Comparison of ENCODE assay signal across 20 mouse cellular contexts in the genomic region with DNA sequence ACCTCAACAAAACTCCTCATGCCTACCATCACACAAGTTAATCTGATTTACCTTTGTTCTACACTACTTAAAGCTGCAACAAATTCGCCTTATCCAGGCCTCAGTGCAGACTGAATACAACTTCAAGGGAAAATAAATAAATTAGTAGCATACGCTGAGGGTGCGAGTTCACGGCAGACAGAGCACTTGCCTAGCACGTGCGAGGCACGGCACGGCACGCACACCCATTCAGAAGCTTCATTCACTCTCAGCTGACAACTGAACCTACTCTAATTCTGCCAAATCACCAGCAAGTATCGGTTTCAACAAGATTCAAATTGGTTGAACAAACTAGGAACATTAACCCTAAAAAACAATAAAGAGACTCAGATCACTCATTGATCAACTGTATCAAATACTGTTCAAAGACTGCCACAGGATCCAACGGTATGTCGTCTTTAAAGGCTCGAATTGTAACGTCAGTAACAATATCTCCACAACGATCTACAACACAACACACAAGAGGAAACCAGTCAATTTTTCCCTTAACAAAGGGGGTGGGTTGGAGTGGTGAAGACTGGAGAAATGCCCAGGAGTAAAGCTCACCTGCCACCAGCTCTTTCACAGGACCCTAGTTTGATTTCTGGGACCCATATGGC. TPM values are rescaled to one million over a fixed set of nuclear protein-coding genes. Genes with fewer than 3 reads are reported as not detected.
DNase-seq lines count a peak whose midpoint lies in the region; ATAC-seq and TF ChIP-seq lines count a peak whose summit lies in the region.
"Had no signal": no experiment of that assay in that cellular context is flagged by ENCODE, and none has a peak within 500 bp of the region (broad histone marks: within the 10 kb centered on the region; RNA-seq: fewer than 3 reads in every experiment).

No protein-coding gene starts in this region.

- no peak for ATAC-seq in embryonic facial prominence, embryonic 12.5 days (ENCODE audit: insufficient number of reproducible peaks, insufficient read depth, low FRiP score, low TSS enrichment)
- ATAC-seq in kidney, embryonic 16.5 days (ENCODE audit: low FRiP score, low TSS enrichment), result no peak
- no peak for ATAC-seq in embryonic facial prominence, embryonic 13.5 days (ENCODE audit: insufficient number of reproducible peaks, insufficient read depth, low FRiP score, low TSS enrichment, low read depth)
- no peak for ATAC-seq in liver, postnatal 0 days
- ATAC-seq: forebrain, embryonic 16.5 days; midbrain, embryonic 13.5 days had no signal

- peaks cover 20% of the 10 kb centered on the region for H3K4me1 ChIP-seq in embryonic facial prominence, embryonic 12.5 days
- H3K4me1 ChIP-seq in embryonic facial prominence, embryonic 10.5 days, result peaks cover 42% of the 10 kb centered on the region
- H3K4me1 ChIP-seq in kidney, embryonic 16.5 days (ENCODE audit: insufficient read depth, low read length), result peaks cover 26% of the 10 kb centered on the region
- peaks cover 33% of the 10 kb centered on the region for H3K4me1 ChIP-seq in embryonic facial prominence, embryonic 13.5 days
- peaks cover 48% of the 10 kb centered on the region for H3K4me1 ChIP-seq in liver, postnatal 0 days (ENCODE audit: insufficient read depth)

- WGBS in embryonic facial prominence, embryonic 12.5 days, result 52% methylated on average over 15 of the region's 15 CpGs
- WGBS in embryonic facial prominence, embryonic 10.5 days, result 72% methylated on average over 15 of the region's 15 CpGs
- WGBS in kidney, embryonic 16.5 days, result 60% methylated on average over 15 of the region's 15 CpGs
- WGBS in embryonic facial prominence, embryonic 13.5 days, result 41% methylated on average over 15 of the region's 15 CpGs
- WGBS in liver, postnatal 0 days (ENCODE audit: insufficient replicate concordance), result 74% methylated on average over 15 of the region's 15 CpGs

- TF ChIP-seq EP300 in liver, postnatal 0 days (IDR thresholded peaks at IDR 0.05; ENCODE audit: low read depth), result no peak

- no peaks in the 10 kb centered on the region for H3K9me3 ChIP-seq in embryonic facial prominence, embryonic 12.5 days
- H3K9me3 ChIP-seq in embryonic facial prominence, embryonic 10.5 days, result no peaks in the 10 kb centered on the region
- no peaks in the 10 kb centered on the region for H3K9me3 ChIP-seq in kidney, embryonic 16.5 days (ENCODE audit: low read length)
- H3K9me3 ChIP-seq in embryonic facial prominence, embryonic 13.5 days, result no peaks in the 10 kb centered on the region
- no peaks in the 10 kb centered on the region for H3K9me3 ChIP-seq in liver, postnatal 0 days (ENCODE audit: low read length)
- H3K9me3 ChIP-seq: hindbrain, embryonic 15.5 days; midbrain, embryonic 13.5 days had no signal

- H3K4me2 ChIP-seq in embryonic facial prominence, embryonic 12.5 days (replicated peaks), result peak overlapping the region; percentile 15; the same call in 1 of the 2 replicates
- H3K4me2 ChIP-seq in kidney, embryonic 16.5 days (replicated peaks; ENCODE audit: low read depth, low read length), result peak overlapping the region; percentile 8; the same call in 1 of the 2 replicates
- H3K4me2 ChIP-seq in embryonic facial prominence, embryonic 13.5 days, result 0 out of 2 replicates have a peak overlapping the region, but pooled peaks have one; percentile 18
- H3K4me2 ChIP-seq in liver, postnatal 0 days (ENCODE audit: low read depth, low read length), result 0 out of 2 replicates have a peak overlapping the region, but pooled peaks have one; percentile 19

- no peaks in the 10 kb centered on the region for H3K27me3 ChIP-seq in embryonic facial prominence, embryonic 12.5 days
- no peaks in the 10 kb centered on the region for H3K27me3 ChIP-seq in embryonic facial prominence, embryonic 10.5 days (replicated peaks; ENCODE audit: low read depth, poor library complexity, severe bottlenecking)
- H3K27me3 ChIP-seq in kidney, embryonic 16.5 days (ENCODE audit: insufficient read depth, low read length), result no peaks in the 10 kb centered on the region
- H3K27me3 ChIP-seq in embryonic facial prominence, embryonic 13.5 days, result no peaks in the 10 kb centered on the region
- no peaks in the 10 kb centered on the region for H3K27me3 ChIP-seq in liver, postnatal 0 days (ENCODE audit: insufficient read depth, low read length)
- H3K27me3 ChIP-seq: hindbrain, embryonic 15.5 days; midbrain, embryonic 13.5 days had no signal

- H3K36me3 ChIP-seq in embryonic facial prominence, embryonic 12.5 days, result no peaks in the 10 kb centered on the region
- no peaks in the 10 kb centered on the region for H3K36me3 ChIP-seq in embryonic facial prominence, embryonic 10.5 days (replicated peaks)
- H3K36me3 ChIP-seq in kidney, embryonic 16.5 days (ENCODE audit: insufficient read depth, low read length), result no peaks in the 10 kb centered on the region
- no peaks in the 10 kb centered on the region for H3K36me3 ChIP-seq in embryonic facial prominence, embryonic 13.5 days
- no peaks in the 10 kb centered on the region for H3K36me3 ChIP-seq in liver, postnatal 0 days (replicated peaks; ENCODE audit: insufficient read depth, low read length)
- H3K36me3 ChIP-seq: hindbrain, embryonic 15.5 days; midbrain, embryonic 13.5 days had no signal

- TF ChIP-seq CTCF in liver, postnatal 0 days (IDR thresholded peaks at IDR 0.05; ENCODE audit: low read depth), result no peak

- no peak overlapping the region for H3K9ac ChIP-seq in embryonic facial prominence, embryonic 12.5 days
- no peak overlapping the region; the same call in 1 of the 2 replicates for H3K9ac ChIP-seq in kidney, embryonic 16.5 days (replicated peaks; ENCODE audit: low read length)
- H3K9ac ChIP-seq in embryonic facial prominence, embryonic 13.5 days, result no peak overlapping the region
- H3K9ac ChIP-seq in liver, postnatal 0 days (replicated peaks), result no peak overlapping the region
- H3K9ac ChIP-seq: hindbrain, embryonic 15.5 days; midbrain, embryonic 13.5 days had no signal

- H3K27ac ChIP-seq in embryonic facial prominence, embryonic 12.5 days, result no peak overlapping the region
- no peak overlapping the region for H3K27ac ChIP-seq in embryonic facial prominence, embryonic 10.5 days (replicated peaks)
- no peak overlapping the region for H3K27ac ChIP-seq in kidney, embryonic 16.5 days (ENCODE audit: low read length)
- H3K27ac ChIP-seq in embryonic facial prominence, embryonic 13.5 days, result no peak overlapping the region
- H3K27ac ChIP-seq in liver, postnatal 0 days (ENCODE audit: low read depth), result no peak overlapping the region
- H3K27ac ChIP-seq: hindbrain, embryonic 15.5 days; midbrain, embryonic 13.5 days had no signal

- no peak for DNase-seq in embryonic facial prominence, embryonic 10.5 days (ENCODE audit: low spot score)
- no peak for DNase-seq in kidney, postnatal 4 days
- no peak for DNase-seq in liver, postnatal 0 days
- no peak for DNase-seq in left cerebral cortex, adult 11 months (ENCODE audit: low spot score)
- no peak for DNase-seq in spleen, adult 12 weeks (ENCODE audit: low spot score)
- DNase-seq: adrenal gland, postnatal 14 days; cerebellum, adult 9-10 months; embryo, embryonic 11 days; gastrocnemius, postnatal 14 days; heart, postnatal 10 days; thymus, postnatal 14 days had no signal

- H3K4me3 ChIP-seq in embryonic facial prominence, embryonic 12.5 days, result no peak overlapping the region
- no peak overlapping the region for H3K4me3 ChIP-seq in embryonic facial prominence, embryonic 10.5 days
- H3K4me3 ChIP-seq in kidney, embryonic 16.5 days (ENCODE audit: low read length), result no peak overlapping the region
- no peak overlapping the region for H3K4me3 ChIP-seq in embryonic facial prominence, embryonic 13.5 days
- H3K4me3 ChIP-seq in liver, postnatal 0 days (ENCODE audit: low read depth, low read length), result no peak overlapping the region
- H3K4me3 ChIP-seq: hindbrain, embryonic 15.5 days; midbrain, embryonic 13.5 days had no signal

RNA-seq across cellular contexts. Expression of a gene that starts 3.4 kb away (rescaled TPM):
- 83.7 and 89.3 TPM in 2 replicates for polyA plus RNA-seq in embryonic facial prominence, embryonic 12.5 days (2016; fragmentation: Nextera tagmentation; extraction: Ambion mirVana)
- polyA plus RNA-seq in embryonic facial prominence, embryonic 10.5 days (2016; fragmentation: Nextera tagmentation; extraction: Ambion mirVana), result 80.7 and 87.8 TPM in 2 replicates
- polyA plus RNA-seq in kidney, embryonic 16.5 days (2015; fragmentation: Nextera tagmentation; extraction: Ambion mirVana), result 104 TPM in 2 replicates
- 78.5 and 80.5 TPM in 2 replicates for polyA plus RNA-seq in embryonic facial prominence, embryonic 13.5 days (2015; fragmentation: Nextera tagmentation; extraction: Ambion mirVana)
- polyA plus RNA-seq in liver, postnatal 0 days (2015; fragmentation: Nextera tagmentation; extraction: Ambion mirVana), result 28.2 and 30.5 TPM in 2 replicates

RNA-seq across cellular contexts. Expression of a gene that starts 22.0 kb away (rescaled TPM):
- not detected in 2 replicates for polyA plus RNA-seq in embryonic facial prominence, embryonic 12.5 days (2016; fragmentation: Nextera tagmentation; extraction: Ambion mirVana)
- polyA plus RNA-seq in embryonic facial prominence, embryonic 10.5 days (2016; fragmentation: Nextera tagmentation; extraction: Ambion mirVana), result not detected in 2 replicates
- 0.37 TPM in 1 of 2 replicates, not detected in the other for polyA plus RNA-seq in kidney, embryonic 16.5 days (2015; fragmentation: Nextera tagmentation; extraction: Ambion mirVana)
- not detected in 2 replicates for polyA plus RNA-seq in embryonic facial prominence, embryonic 13.5 days (2015; fragmentation: Nextera tagmentation; extraction: Ambion mirVana)
- not detected in 2 replicates for polyA plus RNA-seq in liver, postnatal 0 days (2015; fragmentation: Nextera tagmentation; extraction: Ambion mirVana)
- polyA plus RNA-seq: forebrain, embryonic 16.5 days; hindbrain, embryonic 15.5 days; liver, embryonic 16.5 days; midbrain, embryonic 13.5 days; spleen, adult 2 months; stomach, embryonic 16.5 days had no signal

RNA-seq across cellular contexts. Expression of a gene that starts 44.7 kb away (rescaled TPM):
- 37.1 and 39.4 TPM in 2 replicates for polyA plus RNA-seq in embryonic facial prominence, embryonic 12.5 days (2016; fragmentation: Nextera tagmentation; extraction: Ambion mirVana)
- 24.7 and 24.9 TPM in 2 replicates for polyA plus RNA-seq in embryonic facial prominence, embryonic 10.5 days (2016; fragmentation: Nextera tagmentation; extraction: Ambion mirVana)
- polyA plus RNA-seq in kidney, embryonic 16.5 days (2015; fragmentation: Nextera tagmentation; extraction: Ambion mirVana), result 22.5 and 28.1 TPM in 2 replicates
- 44.3 and 44.8 TPM in 2 replicates for polyA plus RNA-seq in embryonic facial prominence, embryonic 13.5 days (2015; fragmentation: Nextera tagmentation; extraction: Ambion mirVana)
- 7.4 and 7.6 TPM in 2 replicates for polyA plus RNA-seq in liver, postnatal 0 days (2015; fragmentation: Nextera tagmentation; extraction: Ambion mirVana)

RNA-seq across cellular contexts. Expression of a gene that starts 53.6 kb away (rescaled TPM):
- polyA plus RNA-seq in embryonic facial prominence, embryonic 12.5 days (2016; fragmentation: Nextera tagmentation; extraction: Ambion mirVana), result 10.8 and 12.1 TPM in 2 replicates
- 7.8 and 8.7 TPM in 2 replicates for polyA plus RNA-seq in embryonic facial prominence, embryonic 10.5 days (2016; fragmentation: Nextera tagmentation; extraction: Ambion mirVana)
- 18.2 and 18.4 TPM in 2 replicates for polyA plus RNA-seq in kidney, embryonic 16.5 days (2015; fragmentation: Nextera tagmentation; extraction: Ambion mirVana)
- polyA plus RNA-seq in embryonic facial prominence, embryonic 13.5 days (2015; fragmentation: Nextera tagmentation; extraction: Ambion mirVana), result 8.7 and 10.4 TPM in 2 replicates
- polyA plus RNA-seq in liver, postnatal 0 days (2015; fragmentation: Nextera tagmentation; extraction: Ambion mirVana), result 6.0 and 7.5 TPM in 2 replicates
